Mouse (Mus musculus) bone marrow, adult 2 months (tissue): ENCODE data around the gene Zcchc14.

Experiments
- CTCF ChIP-seq: fragments of 200-500 bp; IDR thresholded peaks from 2 replicates; pipeline ENCODE4 v1.5.1; 2011; ENCODE audit warnings: low read length, control low read depth; ENCODE audit not compliant: control insufficient read depth, insufficient read depth
- POLR2A ChIP-seq: fragments of 200-500 bp; IDR thresholded peaks from 2 replicates; pipeline ENCODE4 v1.6.1; 2011; ENCODE audit warnings: low read depth, mild to moderate bottlenecking, control low read depth, low read length, borderline replicate concordance; ENCODE audit not compliant: control insufficient read depth

DNA sequence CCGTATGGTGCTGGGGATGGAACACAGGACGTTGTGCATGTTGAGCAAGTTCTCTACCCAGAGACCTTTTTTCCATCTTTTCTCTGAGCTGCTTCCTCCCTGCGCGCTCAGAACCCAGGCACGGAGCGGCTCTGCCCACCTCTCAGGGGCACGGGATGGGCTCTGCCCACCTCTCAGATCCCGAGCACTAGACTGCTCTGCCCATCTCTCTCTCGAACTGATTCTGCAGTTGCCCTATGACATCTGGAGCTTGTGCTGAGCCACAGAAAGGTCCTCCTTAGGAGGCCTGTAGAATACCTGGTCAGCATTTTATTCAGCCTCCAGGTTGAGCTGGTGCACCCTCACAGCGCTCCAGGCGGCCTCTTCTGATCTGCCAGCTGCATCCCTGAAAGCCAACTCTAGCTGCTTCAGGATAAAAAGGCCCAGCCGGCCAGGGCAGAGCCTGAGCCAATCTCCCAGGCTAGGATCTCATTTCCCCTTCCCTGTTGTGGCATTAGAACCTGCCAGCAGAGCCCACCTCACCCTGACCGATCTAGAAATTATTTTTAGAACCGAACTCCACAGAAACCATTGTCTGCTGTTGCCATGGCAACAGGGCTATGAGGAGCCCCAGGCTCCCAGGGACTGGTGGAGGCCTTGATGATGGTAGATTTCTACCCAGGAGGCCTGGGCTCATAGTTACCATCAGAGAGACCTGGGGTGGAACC lies 34.9 kb upstream of the Zcchc14 start:
- TF ChIP-seq CTCF (no peak), POLR2A (no peak)
